Mouse (Mus musculus): ENCODE measurements at regions not wholly inside any gene's neighbourhood (a gene's known extent, or its start where the extent isn't known, plus 50 kb on each side); places are given as distances from the start of the nearest gene placed in this dataset.

DNA sequence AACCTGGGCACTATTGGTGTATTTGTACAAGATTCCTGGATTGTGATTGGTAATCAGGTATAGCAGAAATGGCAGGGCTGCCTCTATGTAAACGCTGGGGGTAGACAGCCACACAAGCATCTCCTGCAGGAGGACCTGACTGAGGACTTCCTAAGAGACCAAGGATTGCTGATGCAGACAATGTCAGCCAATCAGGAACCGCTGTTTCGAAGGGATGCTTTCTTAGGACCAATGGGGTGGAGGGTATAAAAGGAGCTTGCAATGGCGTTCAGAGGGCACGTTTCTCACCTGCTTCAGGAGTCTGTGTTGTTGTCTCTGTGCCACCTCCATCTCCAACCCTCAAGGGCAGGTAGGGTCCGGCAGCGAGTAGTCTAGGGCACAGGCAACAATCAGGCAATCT is 393.7 kb downstream of the Gm45692 start:
- no peak for DNase-seq (ENCODE audit: low read depth, low spot score)

- no peak for DNase-seq (ENCODE audit: low read depth, low spot score)
These were observed 404.9 kb downstream of the Gm45692 start for GRCm38 (mm10) chr8:26524237-26524636.

DNA sequence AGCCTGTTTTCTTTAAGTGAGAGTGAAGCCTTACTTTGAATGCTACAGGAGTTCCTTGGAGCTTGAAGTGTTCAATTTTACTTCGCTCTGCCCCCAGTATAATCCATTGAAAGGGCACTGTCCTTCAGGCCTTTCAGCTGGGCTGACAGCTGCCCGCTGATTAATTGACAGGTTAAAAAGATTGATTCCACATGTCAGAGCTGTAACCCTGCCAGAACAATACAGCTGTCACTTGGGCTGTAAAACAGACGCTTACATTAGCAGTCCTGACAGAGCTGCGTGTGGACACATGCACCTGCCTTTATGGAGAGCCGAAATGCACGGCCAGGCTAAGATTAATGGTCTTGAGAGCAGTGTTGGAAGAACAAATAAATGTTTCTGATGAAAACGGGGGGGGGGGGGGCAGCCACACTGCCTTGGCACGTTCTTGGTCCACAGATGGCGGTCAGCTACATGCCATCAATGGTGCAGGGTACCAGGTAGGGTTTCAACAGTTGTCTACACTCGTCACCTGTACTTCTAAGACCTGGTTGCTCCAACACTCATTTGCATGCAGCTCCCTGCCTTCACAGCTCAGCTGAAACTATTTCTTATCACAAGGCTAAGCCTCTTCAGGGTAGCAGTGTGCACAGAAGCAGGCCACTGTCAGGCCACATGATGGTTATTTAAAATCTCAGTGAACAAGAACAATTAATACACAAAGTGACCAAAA is 407.3 kb downstream of the Gm45692 start:
- no peak for DNase-seq (ENCODE audit: low read depth, low spot score)

GRCm38 (mm10) chr8:26527186-26527580 is 407.8 kb downstream of the Gm45692 start:
- DNase-seq (ENCODE audit: low read depth, low spot score) = no peak

GRCm38 (mm10) chr8:26529921-26530320 is 410.6 kb downstream of the Gm45692 start:
- no peak for DNase-seq (ENCODE audit: low read depth, low spot score)

- DNase-seq (ENCODE audit: low read depth, low spot score) = peak; percentile 97
These were observed 414.4 kb downstream of the Gm45692 start for GRCm38 (mm10) chr8:26533444-26534421.

- DNase-seq (ENCODE audit: low read depth, low spot score) = peak; percentile 80
These were observed 416.5 kb downstream of the Gm45692 start for GRCm38 (mm10) chr8:26535816-26536215.

DNA sequence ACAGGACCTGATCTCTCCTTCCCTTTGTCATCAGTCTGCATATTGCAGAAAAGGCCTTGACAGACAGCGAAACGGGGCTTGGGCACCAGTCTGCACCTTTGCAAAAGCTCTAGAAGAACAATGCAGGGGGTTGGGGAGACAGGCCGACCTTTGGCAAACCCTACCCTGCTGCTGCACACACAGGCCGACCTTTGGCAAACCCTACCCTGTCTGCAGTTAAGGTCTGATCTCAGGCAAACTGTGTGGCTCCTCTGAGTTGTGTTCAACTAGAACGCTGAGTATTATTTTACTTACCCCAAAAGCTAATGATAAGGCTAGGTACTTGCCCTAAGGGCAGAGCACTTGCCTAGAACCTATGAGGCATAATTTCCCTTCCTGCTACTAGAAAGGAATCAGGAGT is 423.4 kb upstream of the Zfp703 start:
- no peak for DNase-seq (ENCODE audit: low read depth, low spot score)

- no peak for DNase-seq (ENCODE audit: low read depth, low spot score)
These were observed 417.9 kb upstream of the Zfp703 start for GRCm38 (mm10) chr8:26559196-26559595.

- no peak for DNase-seq (ENCODE audit: low read depth, low spot score)
These were observed 414.0 kb upstream of the Zfp703 start for GRCm38 (mm10) chr8:26563151-26563550.

DNA sequence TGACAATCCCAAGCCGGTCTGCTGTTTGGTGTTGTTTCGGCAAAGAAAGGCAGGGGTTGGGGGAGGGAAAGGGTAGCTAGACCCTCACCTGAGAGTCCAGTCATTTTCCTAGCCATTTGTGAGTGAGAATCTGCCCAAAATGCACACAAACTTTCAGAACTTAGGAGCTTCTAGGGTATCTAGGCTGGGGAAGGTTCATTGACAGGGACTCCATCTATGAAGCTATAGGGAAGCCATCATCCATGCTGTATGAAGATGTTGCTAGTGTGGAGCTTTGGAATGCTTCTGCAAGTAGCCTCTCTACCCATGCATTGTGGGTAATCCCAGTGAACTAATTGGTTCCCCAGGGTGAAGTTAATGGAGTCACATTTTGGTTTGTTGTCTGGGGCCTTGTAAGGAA is 412.9 kb upstream of the Zfp703 start:
- no peak for DNase-seq (ENCODE audit: low read depth, low spot score)

GRCm38 (mm10) chr8:26568423-26569060 is 408.6 kb upstream of the Zfp703 start:
- DNase-seq (ENCODE audit: low read depth, low spot score) = no peak

- DNase-seq (ENCODE audit: low read depth, low spot score) = peak; percentile 88
These were observed 388.3 kb upstream of the Zfp703 start for GRCm38 (mm10) chr8:26588841-26589240.

GRCm38 (mm10) chr8:26590591-26591212 is 386.4 kb upstream of the Zfp703 start:
- peak; percentile 3 for DNase-seq (ENCODE audit: low read depth, low spot score)

DNA sequence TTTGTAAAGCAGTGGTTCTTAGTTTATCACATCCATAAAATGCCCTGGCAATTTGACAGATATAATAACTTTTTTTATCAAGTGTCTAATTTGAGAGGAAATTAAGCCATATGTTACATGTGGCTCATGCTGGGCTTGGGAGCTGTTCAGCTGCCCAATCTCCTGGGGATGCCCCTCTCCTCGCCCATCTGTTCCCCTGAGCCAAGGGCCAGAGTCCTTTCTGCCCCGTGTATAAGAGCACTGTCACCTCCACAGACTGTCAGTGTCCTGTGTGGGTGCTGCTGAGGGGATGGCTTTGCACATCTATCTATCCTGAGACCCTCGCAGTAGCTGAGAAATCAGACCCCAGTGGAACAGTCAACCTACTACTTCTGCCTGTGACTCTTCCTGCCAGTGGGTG is 385.9 kb upstream of the Zfp703 start:
- DNase-seq (ENCODE audit: low read depth, low spot score) = peak; percentile 88

DNA sequence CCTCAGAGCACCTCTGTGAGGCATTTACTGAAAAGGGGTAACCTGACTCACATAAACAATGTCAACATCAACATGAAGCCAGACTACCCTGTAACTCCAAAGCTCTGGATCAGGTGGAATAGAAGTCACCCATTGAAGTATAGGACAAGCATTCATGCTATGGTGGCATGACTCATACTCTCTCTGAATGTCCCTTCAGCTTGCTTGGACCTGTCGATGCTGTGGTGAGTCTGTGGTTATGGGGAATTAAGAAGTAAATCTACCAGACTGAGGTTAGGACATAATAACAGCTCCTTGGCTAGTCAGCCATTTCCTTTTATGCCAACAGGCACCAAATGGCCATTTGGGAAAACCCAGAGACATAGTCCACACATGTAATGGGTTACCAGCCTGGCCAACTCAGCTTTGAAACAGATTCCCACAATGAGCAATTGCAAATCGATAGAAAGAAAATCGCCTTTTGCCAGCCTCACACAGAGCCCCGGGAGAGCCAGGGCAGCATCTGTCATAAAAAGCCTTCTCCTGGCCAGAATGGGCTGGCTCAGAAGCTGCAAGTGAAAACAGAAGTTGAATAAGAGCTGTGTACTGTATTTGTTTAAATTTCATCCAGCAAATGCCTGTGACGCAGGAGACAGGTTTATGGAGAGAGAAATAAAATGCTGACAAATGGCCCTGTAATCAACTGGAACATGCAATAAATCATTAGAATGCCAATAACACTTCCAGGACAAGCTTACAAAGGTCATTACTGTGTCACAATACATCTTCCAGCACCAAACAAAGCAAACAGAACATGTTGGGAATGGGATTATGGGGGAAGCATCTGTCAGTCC is 383.4 kb upstream of the Zfp703 start:
- DNase-seq (ENCODE audit: low read depth, low spot score) = peak; percentile 2

- DNase-seq (ENCODE audit: low read depth, low spot score) = no peak
These were observed 382.7 kb upstream of the Zfp703 start for GRCm38 (mm10) chr8:26594369-26594920.

- peak; percentile 23 for DNase-seq (ENCODE audit: low read depth, low spot score)
These were observed 381.6 kb upstream of the Zfp703 start for GRCm38 (mm10) chr8:26595431-26596018.

DNA sequence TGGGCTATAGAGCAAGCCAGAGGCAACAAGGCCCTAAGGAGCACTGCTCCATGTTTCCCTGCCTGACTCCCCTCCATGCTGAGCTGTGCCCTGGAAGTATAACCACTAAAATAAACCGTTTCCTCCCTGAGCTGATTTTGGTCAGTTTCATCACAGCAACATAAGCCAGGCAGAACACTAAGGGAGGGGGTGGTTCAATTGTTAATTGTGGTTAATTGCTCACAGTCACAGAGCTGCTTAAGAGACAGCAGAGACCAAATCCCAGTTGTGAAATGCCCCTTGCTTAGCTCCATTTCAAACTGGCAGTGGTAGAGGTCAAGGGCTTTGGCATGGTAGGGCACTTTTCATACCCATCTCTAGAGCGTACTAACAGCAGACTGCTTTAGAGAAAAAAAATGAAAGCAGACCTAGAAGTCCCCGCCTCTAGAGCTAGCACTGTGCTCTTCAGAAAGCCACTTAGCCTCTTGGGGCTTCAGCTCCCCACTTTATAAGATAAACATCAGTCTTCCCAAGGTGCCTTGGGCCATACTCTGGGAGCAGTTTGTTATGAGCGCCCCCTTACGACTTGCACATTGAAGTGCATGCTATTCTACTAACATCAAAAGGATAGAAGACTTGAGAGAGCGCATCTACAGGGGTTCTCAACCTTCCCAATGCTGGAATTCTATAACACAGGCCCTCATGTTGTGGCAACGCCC is 380.3 kb upstream of the Zfp703 start:
- peak; percentile 3 for DNase-seq (ENCODE audit: low read depth, low spot score)

DNA sequence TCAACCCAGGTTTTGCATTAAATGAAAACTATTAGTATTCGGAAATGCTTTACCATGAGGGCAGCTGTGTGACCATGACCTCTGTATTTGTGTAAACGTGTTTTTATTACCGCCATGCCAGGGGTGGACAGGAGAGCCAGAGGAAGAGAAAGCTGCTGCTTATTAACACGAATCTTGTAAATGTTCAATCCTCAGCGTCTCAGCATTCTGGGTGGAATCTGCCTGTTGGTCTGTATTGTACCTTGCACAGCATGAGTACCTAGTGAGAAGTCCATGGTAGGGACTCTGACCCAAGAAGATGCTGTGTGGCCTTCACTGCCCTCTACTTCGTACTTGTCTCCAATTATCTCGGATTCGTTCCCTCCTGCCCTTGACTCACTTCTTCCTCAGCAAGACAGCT is 378.6 kb upstream of the Zfp703 start:
- DNase-seq (ENCODE audit: low read depth, low spot score) = no peak

All from brain, adult 2 months (tissue).